Mouse (Mus musculus) spleen, adult 2 months (tissue): Measurements from ENCODE around the gene Ndel1.

ENCODE experiments used
- CTCF ChIP-seq: fragments of 200-500 bp; IDR thresholded peaks from 2 replicates; pipeline ENCODE4 v1.5.1; 2011; ENCODE audit warnings: mild to moderate bottlenecking, inconsistent platforms; ENCODE audit not compliant: insufficient read depth, insufficient read length, insufficient replicate concordance; ENCODE audit errors: extremely low read depth
- POLR2A ChIP-seq: fragments of 200-500 bp; IDR thresholded peaks from 2 replicates; pipeline ENCODE4 v1.6.1; 2011; ENCODE audit warnings: low read depth, low read length, inconsistent platforms

GRCm38 (mm10) chr11:68854621-68855020 lies 17.0 kb downstream of the Ndel1 start:
- no peak for TF ChIP-seq CTCF
- TF ChIP-seq POLR2A = no peak
